Mouse (Mus musculus) thymus, adult 2 months (tissue): Measurements from ENCODE around the gene Iqgap2.

Experiments used
- CTCF ChIP-seq: fragments of 200-500 bp; IDR thresholded peaks from 2 replicates; pipeline ENCODE4 v1.5.1; 2012; ENCODE audit warnings: mild to moderate bottlenecking, control low read depth, low read length, moderate library complexity, borderline replicate concordance; ENCODE audit not compliant: control insufficient read depth, poor library complexity, insufficient read depth; ENCODE audit errors: extremely low read depth
- POLR2A ChIP-seq: fragments of 200-500 bp; IDR thresholded peaks from 2 replicates; pipeline ENCODE4 v1.6.1; 2012; ENCODE audit warnings: mild to moderate bottlenecking, low read length, control low read depth, moderate library complexity; ENCODE audit not compliant: control insufficient read depth, poor library complexity, insufficient read depth; ENCODE audit errors: extremely low read depth

GRCm38 (mm10) chr13:95599833-95600359 lies 291.8 kb downstream of the Iqgap2 start:
- TF ChIP-seq CTCF = no peak
- TF ChIP-seq POLR2A = no peak
